Mouse (Mus musculus): ENCODE data around the gene Krt31.

Krt31 gene

DNA sequence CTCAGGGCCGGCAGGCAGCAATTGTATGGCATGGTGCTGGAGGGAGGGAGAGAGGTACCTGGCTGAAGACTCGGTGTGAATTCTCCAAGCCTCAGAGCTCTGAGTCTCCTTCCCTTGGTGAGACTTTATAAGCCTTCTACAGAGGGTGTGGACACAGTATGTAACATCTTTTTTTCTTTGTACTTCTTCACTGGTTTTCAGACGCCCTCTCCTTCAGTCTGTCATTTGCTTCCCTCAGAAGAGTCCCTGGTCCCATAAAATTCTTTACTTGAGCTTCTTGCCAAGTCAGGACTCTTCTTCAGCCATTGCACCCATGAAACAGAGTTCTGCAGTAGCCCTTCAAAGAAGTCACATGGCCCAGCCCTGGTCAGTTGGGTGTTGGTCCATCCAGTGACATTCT, at the start of gene Krt31:
TSS of gene Krt31 (minus strand) at position 101 of the 400 bp plus-strand sequence.
- in situ Hi-C loops (cut with MboI; ENCODE audit: unreplicated experiment in 2 of 2), result no loop called here

DNA sequence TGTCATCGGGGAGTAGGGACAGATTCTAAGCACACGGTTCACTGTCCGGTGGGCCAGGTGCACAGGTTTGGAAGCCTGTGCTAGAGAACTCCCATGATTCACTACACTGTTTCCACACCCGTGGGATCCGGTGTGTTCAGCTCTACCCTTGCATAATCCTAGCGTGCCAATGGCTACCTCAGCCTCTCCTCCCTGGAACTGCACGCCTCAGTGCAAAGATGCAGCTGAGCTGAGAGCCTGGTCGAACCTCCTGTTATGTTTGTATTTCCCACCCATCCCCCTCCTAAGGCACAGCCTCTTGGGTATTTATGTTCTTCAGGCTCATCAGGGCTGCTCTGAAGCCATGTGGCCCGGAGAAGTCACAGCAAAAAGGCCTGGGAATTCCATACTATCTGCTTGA, 47.5 kb upstream of the Krt31 start:
- in situ Hi-C loops (cut with MboI; ENCODE audit: unreplicated experiment in 2 of 2), result no loop called here

DNA sequence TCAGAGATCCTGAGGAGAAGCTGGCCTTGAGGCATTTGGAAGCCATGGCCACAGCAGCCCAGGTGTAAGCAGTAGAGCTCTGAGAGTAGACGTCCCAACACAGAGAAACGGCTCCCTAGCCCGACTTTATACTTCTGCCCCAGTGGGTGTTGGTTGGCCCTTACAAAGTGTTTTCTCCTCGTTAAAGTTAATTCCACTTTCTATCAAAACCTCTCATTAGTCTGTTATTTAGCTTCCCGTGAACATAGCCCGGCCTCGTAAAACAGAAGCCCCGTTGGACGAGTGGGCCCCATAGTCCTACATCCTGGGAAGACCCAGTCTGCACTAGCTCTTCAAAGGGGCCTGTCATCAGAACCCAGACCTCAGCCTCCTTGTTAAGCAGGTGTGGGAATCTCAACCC, 45.8 kb upstream of the Krt31 start, which contains the start of gene Krt35:
TSS of gene Krt35 (minus strand) at position 101 of the 400 bp plus-strand sequence.
- in situ Hi-C loops (cut with MboI; ENCODE audit: unreplicated experiment in 2 of 2), result no loop called here

DNA sequence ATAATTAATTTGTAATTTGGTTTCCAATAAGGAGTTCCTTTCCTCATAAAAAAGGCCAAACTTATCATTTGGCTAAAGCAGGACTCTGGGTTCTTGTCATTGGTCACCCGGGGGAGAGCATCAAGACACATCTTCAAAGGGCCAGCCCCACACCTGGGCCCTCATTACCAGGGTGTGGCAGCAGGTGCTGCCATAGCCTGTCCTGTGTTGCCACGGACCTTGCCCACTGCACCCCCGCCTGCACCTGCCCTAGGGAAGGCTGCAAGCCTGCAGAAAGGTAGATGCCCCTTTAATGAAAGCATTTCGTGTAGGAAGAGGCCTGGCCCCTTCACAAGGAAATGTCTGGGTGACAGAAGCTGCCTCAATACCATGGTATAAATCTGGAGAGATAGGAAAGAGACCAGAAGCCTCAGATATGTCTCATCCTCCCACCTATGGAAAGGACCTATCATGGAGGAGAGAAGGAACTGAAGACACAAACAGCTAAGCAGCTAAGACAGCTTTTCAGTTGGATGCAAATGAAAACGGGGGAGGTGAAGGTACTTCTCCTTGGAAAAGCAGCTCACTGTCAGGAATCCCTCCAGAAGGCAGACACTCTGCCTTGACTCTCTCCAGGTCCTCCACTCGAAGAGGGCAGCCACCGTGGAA, 38.2 kb upstream of the Krt31 start:
- in situ Hi-C loops (cut with MboI; ENCODE audit: unreplicated experiment in 2 of 2), result no loop called here

DNA sequence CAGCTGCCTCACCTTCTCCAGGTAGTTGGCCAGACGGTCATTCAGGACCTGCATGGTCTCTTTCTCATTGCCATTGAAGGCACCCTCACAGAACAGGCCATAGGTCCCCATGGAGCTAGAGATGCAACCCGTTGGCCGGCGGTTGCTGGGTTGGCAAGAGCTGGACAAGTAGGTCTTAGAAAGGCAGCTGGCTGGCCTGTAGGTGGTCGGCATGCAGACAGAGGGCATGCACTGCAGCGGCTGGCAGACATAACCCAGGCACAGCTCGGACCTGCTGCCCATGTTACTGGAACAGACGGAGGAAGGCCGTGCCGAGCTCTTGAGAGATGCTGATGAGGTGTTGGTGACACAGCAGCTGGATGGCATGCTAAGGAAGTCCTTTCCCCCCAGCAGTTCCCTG, 37.5 kb upstream of the Krt31 start, which contains the start of gene Krt32:
TSS of gene Krt32 (minus strand) at position 366 of the 400 bp plus-strand sequence.
- in situ Hi-C loops (cut with MboI; ENCODE audit: unreplicated experiment in 2 of 2), result no loop called here

DNA sequence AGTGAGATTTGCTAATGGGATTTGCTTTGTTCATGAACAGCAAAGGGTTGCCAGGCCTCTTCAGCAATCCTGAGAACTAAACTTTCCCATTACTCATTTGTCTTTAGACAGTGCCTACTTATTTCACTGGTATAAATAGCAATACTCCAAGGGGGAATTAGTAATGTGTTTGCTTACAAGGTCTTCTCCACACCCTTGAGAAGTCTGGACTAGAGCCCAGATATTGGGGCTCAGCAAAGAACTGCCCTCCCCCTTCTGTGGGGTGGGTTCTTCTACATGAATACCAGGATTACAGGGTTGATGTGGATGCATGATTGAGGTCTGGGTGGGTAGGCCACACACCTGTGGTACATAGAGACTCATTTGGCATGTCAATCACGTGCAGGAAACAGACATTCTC, 23.5 kb upstream of the Krt31 start:
- in situ Hi-C loops (cut with MboI; ENCODE audit: unreplicated experiment in 2 of 2), result no loop called here

DNA sequence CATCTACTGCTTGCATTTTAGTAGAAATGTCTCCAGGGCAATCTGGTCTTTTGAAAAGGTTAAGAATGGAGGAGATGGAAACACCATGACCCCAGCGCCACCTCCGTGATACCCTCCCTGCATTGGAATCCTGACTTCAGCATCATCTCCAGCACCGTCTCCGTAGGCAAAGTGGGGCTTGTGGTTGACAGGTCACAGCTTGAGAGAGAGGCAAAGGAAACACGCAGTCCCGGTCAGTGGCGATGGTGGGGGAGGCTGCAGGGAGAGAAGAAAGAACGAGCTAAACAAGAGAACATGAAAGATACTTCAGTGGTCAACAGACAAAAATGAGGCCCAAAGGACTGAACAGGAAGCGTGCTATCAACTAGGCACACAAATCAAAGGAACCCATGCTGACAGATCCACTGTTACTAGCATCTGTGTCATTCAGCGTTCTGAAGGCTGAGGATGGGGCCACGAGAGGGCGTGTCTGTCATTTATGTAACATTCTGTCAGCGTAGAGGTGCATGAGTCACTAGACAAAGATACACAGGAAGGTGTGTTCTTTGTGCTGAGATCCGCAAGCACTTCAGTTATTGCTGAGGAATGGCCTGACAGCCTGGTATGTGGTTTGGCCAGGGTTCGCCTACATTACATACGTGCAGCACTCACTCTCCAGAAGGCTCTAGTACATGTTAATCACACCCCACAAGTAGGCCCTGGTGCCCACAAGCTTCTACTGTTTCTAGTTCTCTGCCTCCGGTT, 17.1 kb upstream of the Krt31 start:
- in situ Hi-C loops (cut with MboI; ENCODE audit: unreplicated experiment in 2 of 2), result no loop called here

DNA sequence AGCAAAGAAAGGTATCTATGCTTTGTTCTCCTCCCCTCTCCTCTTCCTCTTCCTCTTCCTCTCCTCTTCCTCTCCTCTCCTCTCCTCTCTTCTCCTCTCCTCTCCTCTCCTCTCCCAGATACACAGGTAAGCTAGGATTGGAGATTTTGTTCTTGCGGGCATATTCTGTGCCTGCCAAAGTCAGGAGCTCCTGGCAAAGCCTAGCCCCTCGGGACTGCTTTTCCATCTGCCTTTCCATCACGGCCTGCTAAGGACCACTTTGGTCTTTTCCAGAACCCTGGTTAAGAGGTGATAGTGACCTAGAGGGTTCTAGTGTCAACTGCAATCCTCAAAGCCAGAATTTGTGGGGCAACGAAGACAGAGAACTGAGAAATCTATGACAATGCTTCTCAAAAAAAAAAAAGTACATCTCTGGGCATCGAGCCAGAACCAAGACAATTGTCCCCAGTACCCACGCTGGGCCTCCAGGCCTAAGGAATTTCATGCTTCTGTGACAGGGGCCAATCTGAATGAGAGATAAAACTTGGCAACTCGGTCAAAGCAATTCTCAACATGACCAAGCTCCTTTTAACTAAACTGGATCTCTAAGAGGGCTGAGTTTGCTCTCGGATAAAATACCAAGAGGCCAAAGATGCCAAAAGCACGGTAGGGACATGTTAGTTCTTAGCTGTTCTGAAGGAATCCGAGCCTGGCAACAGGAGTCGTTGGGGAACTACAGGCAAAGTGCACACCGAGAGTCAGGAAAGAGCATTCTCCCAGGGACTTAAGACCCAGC, 16.1 kb upstream of the Krt31 start:
- in situ Hi-C loops (cut with MboI; ENCODE audit: unreplicated experiment in 2 of 2), result no loop called here

DNA sequence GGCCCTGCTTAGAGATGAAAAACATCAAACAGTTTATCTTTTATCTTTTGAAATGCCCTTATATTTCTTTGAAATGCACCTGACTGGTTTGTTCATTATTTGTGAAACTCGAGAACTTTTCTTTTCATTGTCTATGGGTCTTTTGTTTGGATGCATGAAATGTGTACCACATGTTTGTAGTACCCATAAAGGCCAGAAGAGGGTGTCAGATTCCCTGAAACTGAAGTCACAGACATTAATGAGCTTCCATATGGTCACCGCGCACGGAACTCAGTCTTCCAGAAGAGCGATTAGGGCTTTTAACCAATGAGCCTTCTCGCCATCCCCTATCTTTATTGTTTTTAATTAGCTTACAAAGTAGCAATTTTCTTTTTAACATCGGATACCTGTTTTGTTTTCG, 8.5 kb upstream of the Krt31 start:
- in situ Hi-C loops (cut with MboI; ENCODE audit: unreplicated experiment in 2 of 2), result no loop called here

DNA sequence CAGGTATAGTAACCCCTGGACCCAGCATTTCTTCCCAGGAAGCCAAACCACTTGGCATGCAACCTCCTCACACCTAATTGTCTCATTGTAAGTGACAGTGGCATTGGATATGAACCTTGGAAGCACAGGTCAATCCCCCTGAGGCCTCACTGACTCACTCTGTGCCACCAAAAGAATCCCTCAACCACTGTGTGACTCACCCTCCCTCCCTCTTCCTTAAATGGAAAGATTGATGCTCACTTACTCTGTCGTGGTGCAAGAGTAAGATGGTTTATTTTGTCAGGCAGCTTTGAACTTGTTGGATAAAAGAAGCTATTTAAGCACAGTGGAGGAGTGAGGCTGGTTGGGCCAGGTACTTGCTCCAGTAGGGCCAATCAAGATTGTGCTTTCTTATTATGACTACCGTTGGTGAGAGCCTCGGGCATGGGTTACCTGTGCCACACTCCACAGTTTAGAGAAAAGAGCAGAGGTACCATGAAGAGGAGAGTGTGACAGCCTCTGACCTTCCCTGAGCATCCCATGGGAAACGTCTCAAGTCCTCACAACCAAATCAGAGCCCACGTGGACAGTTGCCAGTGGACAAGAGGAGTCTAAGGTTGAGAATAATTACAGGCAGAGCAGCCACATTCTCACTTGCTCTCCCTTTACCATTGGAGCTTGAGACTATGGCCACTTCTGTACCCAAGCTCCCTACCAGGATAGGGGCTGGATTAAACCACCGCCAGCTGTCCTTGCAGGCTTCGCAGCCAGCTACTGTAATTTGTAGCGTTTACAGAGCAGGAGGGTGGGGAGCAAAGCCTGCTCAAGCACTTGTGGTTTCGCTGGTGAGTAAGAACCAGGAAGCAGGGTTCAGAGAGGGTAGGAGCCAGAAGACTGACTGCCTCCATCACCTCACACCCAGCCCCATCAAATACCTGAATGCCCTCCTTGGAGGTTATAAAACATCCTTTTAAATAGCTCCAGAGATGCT, 5.6 kb upstream of the Krt31 start:
- in situ Hi-C loops (cut with MboI; ENCODE audit: unreplicated experiment in 2 of 2), result no loop called here

DNA sequence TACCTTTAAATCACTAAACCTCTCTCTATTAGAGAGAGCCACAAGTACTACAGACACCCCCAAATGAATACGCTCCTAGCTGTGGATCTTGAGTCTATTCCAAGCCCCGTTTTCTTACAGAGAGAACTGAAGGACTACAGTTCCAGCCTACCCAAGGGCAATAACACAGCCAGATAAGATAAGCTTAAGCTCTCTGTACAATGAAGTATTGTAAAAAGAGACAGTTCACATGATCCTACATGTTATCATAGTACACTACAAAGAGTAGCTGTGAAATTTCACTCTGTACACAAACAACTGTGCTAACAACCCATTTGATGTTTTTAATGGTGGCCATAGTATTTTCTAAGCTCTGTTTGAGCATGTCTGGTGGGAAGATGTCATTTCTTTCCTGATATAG, 3.2 kb downstream of the Krt31 start:
- in situ Hi-C loops (cut with MboI; ENCODE audit: unreplicated experiment in 2 of 2), result no loop called here

DNA sequence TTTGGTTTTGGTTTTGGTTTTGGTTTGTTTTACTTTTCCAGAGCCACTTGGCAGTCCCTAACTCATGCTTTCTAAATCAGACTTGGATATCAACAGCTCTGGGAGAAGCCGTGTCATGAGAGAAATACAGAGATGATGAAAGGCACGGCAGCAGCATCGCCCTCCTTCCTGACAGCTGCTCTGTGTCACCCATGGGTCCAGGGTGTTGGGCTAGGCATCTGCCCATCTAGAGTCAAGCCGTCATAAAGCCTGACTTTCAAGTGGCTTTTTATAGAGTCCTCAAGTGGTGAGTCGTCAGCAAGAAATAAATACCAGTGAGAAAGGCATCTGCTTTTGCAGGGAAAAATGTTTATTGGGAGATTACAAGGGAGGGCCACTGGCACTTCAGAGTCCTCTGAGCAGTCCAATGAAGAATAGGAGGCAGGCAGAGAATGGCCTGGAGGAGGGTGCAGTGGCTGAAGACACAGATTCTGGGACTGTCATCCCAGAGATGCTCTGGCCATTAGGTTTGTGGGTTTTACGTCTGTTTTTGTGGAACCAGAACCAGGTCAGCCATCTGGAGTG, 4.0 kb downstream of the Krt31 start:
- in situ Hi-C loops (cut with MboI; ENCODE audit: unreplicated experiment in 2 of 2), result no loop called here

DNA sequence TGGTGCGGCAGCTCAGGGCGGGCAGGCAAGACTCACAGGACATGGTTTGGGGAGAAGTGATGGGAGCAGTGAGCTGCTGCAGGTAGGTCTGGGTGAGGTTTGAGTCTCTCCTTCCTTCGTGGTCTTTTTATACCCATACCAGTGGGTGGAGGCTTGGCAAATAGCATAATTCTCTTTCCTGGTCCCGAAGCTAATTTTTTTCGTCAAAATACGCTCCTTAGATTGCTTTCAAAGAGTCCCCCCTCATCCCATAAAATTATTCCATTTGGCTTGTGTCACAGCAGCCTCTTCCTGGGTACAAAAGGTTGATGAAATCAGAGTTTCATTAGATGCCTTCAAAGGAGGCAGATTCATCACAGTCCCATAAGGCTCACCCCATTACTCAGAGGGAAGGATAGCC, 8.9 kb downstream of the Krt31 start, which contains the start of gene Krt34:
TSS of gene Krt34 (minus strand) at position 101 of the 400 bp plus-strand sequence.
- in situ Hi-C loops (cut with MboI; ENCODE audit: unreplicated experiment in 2 of 2), result no loop called here

DNA sequence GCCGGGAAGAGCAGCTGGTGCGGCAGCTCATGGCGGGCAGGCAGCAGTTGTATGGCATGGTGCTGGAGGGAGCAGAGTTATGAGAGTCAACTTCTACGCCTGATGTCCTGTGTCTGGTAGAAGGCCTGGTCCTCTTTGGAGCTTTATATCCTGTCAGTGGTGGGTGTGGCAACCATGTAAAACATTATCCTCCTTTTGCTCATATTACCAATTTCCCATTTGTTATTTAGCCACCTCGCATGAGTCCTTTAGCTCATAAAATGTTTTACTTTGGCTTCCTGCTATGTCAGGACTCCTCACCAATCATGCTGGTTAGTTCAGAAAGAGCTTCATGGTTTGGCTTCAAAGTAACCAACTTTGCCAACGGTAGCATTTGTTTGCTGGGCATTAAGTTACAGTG, 20.6 kb downstream of the Krt31 start, which contains the start of gene Krt33b:
TSS of gene Krt33b (minus strand) at position 101 of the 400 bp plus-strand sequence.
- in situ Hi-C loops (cut with MboI; ENCODE audit: unreplicated experiment in 2 of 2), result no loop called here

DNA sequence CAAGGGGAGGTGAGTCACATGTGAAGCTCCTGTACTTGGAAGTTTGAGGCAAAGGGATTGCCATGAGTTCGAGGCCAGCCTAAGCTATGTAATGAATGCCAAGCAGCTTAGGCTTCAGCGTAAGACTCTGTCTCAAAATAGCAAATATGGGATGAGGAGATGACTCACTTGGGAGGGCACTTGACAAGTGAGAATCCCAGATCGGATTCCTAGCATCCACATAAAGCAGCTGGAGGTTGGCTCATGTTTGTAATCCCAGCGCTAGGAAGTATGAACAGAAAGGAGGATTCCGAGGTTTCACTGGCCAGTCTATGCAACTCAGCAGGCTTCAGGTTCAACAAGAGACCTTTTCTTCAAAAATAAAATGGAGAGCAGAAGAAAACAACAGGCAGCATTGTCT, 28.9 kb downstream of the Krt31 start:
- in situ Hi-C loops (cut with MboI; ENCODE audit: unreplicated experiment in 2 of 2), result loop anchor here in 1 of 2 experiments (25.0 kb wide), 1 partner anchor 634 kb away; the partner anchor contains the start of gene Krt10

DNA sequence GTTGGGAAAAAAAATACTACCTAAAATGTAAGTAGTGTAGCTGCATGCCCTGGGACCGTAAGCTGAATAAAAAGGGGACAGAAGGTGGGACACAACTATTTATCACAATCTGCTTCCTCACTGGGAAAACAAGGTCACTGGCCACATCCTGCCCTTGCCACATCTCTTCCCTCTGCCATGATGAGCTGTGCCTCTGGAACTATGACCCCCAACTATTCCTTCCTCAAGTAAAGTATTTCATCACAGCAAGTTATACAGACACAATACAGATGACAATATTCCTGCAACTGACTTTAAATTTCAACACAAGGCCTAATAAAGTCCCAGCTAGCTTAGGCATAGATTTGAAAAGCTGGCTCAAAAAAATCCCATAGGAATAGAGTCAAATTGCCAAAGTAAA, 30.9 kb downstream of the Krt31 start:
- in situ Hi-C loops (cut with MboI; ENCODE audit: unreplicated experiment in 2 of 2), result loop anchor here in 1 of 2 experiments (25.0 kb wide), 1 partner anchor 632 kb away; the partner anchor contains the start of gene Krt10

DNA sequence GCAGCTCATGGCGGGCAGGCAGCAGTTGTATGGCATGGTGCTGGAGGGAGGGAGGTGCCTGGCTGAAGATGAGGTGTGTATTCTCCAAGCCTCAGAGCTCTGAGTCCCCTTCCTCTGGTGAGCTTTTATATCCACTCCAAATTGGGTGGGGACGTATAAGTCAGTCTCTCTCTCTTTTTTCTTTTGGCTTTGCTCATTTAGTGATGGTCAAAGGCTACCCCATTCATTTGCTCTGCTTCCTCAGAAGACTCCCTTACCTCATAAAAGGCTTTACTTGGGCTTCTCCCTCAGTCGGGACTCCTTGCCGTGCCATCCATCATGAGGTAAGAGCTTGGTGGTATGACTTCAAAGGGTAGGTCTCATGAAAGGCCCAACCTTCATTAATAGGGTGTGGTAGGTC, 34.2 kb downstream of the Krt31 start, which contains the start of gene Krt33a:
TSS of gene Krt33a (minus strand) at position 101 of the 400 bp plus-strand sequence.
- in situ Hi-C loops (cut with MboI; ENCODE audit: unreplicated experiment in 2 of 2), result loop anchor here in 1 of 2 experiments (25.0 kb wide), 1 partner anchor 629 kb away; the partner anchor contains the start of gene Krt10

DNA sequence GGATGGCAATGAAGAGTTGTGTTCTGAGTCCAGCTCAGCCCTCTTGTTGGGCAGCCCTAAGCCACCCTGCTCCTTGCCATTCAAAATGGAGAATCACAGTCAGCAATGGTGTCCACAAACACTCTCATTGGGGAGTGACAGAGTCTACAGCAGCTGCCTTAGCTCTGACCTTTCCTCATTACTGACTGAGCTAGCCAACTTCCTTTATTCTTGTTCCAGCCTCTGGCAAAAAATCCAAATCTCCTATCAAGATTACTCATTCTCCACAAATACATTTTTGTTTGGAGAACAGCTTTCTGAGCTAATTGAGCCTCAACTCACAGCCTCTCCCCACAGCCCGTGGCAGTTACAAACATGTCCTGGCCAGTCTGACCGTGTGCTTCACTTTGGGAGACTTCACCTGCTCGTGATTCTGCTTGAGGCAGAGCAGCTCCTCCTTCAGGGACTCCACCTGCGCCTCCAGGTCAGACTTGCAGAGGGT, 36.6 kb downstream of the Krt31 start:
- in situ Hi-C loops (cut with MboI; ENCODE audit: unreplicated experiment in 2 of 2), result loop anchor here in 1 of 2 experiments (25.0 kb wide), 1 partner anchor 626 kb away; the partner anchor contains the start of gene Krt10

DNA sequence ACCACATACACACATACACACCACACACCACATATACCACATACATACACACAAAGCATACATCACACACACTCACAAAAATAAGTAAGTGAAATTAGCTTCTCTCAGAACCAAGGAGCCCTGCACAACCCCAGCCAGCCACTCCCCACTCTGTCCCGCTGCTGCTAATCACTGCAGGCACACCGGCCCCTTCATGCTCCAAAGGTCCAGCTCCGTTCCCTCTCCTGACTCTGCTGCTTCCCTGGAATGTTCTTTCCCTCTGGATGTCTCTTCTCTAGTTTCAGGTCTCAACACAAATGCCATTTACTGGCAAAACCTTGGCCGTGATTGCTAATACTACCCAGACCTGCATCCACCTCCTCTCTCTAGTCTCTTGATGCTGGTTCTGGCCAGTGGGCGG, 39.7 kb downstream of the Krt31 start:
- in situ Hi-C loops (cut with MboI; ENCODE audit: unreplicated experiment in 2 of 2), result loop anchor here in 1 of 2 experiments (25.0 kb wide), 1 partner anchor 623 kb away; the partner anchor contains the start of gene Krt10
